Mouse (Mus musculus) frontal cortex, postnatal 25 days (tissue): Measurements from ENCODE around the gene Cdpf1.

Experiments
- DNase-seq, 2 experiments: peaks; one replicate each; pipeline ENCODE4 v3.0.0; 2022; ENCODE audit warnings: low spot score in 2 of 2

Gene Cdpf1

DNA sequence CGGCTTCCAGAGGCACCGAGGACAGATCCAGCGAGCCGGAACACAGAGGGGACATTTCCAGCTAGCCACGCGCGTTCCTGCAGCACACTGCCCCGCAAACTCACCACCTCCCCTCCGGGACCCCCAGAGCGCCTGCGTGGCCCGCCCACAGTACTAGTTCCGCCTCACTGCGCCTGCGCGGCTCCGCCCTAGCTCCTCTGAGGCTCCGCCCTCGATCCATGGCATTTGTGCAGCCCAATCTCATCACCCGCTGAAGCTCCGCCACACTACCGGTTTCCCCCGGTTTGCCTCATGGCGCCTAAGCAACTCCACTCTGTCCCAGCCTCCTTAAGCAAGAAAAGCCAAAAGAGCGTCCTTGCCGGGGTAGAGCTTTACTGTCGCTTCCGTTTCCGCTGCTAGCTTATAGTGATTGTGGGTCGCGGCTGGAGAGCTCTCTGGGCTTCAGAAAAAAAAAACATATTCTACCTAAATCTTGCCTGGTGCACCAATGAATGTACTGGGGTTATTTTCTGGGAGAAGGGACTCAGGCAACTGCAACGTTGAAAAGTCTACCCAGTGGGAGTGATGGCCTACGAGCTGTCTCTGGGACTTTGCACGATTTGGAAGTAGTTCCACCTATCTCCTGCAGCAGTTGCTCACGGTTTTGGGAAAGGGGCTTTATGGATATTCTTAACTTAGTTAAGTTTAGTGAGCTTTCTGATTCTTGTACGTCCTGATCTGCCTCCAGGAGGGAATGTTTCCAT lies at the start of gene Cdpf1:
Gene Cdpf1 (minus strand): TSS at position 163 of the 743 bp plus-strand sequence.
- DNase-seq: peak; percentile 98

DNA sequence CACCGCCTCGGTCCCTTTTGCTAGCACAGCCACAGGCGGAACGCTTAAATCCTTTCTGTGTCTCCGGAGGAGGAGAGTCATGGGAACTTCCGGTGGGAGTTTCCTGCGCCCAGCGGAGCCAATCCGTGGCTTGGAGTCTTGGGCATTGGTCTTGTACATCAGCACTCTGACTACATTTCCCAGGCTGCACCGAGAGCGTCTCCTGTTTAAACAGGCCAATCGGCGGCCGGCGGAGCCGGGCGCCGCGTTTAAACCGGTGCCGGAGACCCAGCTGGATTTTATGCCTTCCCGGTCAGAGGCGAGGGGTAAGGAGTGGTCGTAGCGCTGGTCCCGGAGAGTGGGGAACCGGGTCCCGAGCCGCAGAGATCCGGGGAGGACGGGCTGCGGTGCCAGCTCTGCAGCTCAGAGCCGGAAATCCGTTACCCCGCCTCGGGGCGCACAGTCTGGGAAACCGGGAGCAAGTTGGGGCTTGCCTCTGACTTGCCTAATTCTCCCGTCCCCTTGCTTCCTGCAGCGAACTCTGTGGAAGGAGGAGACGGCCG lies 48.1 kb upstream of the Cdpf1 start, which contains the start of gene Gtse1:
Gene Gtse1 (plus strand): TSS at position 256 of the 542 bp plus-strand sequence.
- DNase-seq: peak; percentile 86 to 90

DNA sequence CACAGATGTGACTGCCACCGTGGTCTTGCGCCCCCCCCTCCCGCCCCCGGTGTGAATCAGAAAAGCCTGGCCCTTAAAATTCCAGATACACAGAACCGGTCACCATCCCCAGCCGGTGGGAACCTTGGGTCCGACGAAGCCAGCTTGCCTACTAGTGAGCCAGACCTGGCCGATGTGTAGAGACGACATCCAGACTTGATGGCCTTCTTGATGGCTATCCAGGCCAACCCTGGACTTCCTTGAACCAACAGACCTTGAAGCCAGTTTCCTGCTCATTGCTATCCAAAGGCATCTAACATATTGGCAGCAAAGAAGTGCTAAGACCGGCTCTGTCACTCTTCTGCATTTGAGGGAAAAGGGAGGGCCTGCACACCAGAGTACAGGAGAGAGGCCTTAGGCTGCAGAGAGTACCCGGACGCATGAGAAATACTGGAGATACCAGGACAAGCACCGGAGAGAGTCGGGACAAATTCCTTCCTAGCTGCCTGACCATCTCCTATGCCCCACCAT lies 47.5 kb upstream of the Cdpf1 start:
- peak in 1 of 2 experiments; percentile 10 for DNase-seq

DNA sequence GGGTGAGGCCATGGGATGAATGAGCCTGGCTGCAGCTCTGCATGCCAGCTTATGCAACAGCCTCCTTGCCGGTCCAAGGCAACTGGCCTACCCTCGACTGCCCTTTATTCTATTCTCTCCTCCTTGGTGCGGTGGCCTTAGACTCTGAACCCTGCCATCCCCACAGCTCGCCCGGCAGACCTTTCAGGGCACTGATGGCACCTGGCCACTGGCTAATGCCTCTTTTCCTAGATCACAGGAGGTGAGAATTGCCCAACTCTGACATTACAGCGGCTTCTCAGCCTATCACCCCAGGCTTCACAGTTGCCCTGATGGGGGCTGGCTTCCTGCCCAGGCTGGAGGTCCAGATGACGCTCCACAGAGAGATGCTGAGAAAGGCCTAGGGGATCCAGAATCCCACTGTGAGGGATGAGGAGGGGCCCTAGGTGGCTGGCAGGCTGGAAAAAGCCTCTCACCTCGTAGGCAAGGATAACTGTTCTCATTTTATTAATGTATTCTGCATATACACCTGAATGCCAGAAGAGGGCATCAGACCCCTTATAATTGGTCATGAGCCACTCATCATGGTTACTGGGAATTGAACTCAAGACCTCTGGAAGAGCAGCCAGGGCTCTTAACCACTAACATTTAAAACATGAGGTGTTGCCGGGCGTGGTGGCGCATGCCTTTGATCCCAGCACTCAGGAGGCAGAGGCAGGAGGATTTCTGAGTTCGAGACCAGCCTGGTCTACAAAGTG lies 40.3 kb upstream of the Cdpf1 start:
- no peak for DNase-seq

DNA sequence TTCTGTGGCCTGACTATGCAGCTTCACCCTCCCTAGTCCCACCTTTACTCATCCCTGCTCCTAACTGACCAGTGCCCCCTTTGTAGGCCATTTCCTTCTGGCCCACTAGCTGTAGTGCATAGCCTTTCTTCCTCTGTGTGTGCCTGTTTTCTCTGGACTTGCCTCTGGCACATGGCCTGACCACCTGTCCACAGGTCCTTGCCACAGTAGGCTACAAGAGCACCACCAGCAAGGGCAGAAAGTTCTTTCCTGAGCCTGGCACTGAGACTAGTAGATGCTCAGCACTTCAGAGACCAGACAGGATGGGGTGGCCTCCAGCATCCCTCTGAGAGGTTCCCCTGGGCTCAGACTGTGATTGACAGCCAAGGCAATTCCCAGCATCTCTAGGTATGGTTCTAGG lies 33.6 kb upstream of the Cdpf1 start:
- DNase-seq: no peak

DNA sequence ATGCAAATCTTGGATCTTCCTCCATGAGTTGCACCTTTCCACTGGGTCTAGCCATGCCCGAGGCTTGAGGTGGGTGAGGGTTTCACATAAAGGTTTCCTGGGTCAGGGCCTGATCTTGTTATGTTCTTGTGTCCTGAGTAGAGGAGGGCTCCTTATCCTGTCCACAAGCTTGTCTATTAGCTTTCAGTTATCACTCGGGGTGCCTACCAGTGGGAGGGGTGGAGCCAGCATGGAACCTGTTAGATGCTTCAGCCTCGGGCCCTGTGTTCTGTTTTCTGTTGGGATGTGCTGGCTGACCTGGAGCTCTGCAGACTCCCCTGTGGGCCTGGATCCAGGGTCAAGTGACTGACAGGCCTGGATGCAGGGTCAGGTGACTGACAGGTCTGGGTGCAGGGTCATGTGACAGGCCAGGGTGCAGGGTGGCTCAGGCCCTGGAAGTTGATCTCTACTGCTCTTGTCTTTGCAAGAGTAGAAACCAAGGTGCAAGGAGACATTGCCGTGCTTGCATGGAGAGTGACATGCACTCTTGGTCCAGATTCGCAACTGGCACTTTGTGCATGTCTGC lies 30.4 kb upstream of the Cdpf1 start:
- DNase-seq: no peak

DNA sequence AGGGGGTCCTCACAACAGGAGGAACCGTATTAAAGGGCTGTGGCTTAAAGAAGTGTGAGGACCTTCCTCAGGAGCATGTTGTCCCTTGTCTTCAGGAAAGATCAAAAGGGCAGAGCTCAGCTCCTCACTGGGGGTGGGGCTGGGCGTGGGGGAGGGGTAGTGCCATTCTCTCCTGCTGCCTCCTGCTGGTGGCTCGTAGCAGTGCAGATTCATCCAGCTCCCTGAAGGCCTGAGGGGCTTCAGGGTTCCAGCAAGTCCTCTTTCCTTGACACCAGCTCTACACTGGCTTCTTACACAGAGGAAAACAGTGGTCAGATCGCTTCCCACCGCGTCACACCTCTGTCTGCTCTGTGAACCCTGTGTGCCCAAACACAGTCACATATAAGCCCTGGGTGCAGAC lies 29.5 kb upstream of the Cdpf1 start:
- no peak for DNase-seq

DNA sequence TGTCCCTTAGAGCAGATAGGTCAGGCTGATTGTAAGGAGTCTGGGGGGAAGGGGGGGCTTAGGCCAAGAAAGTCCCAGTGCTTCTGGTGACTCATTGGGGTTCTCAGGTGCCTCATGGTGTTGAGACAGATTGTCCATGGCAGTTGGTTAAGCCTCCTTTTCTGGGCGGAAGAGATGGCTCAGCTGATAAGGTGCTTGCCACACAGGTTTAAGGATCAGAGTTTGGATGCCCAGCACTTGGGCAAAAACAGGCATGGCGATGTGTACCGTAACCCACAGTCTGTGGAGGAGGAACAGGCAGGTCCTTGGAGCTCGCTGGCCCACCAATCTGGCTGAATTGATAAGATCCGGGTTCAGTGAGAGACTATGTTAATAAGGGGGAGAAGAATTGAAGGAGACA lies 25.4 kb upstream of the Cdpf1 start:
- DNase-seq: no peak

DNA sequence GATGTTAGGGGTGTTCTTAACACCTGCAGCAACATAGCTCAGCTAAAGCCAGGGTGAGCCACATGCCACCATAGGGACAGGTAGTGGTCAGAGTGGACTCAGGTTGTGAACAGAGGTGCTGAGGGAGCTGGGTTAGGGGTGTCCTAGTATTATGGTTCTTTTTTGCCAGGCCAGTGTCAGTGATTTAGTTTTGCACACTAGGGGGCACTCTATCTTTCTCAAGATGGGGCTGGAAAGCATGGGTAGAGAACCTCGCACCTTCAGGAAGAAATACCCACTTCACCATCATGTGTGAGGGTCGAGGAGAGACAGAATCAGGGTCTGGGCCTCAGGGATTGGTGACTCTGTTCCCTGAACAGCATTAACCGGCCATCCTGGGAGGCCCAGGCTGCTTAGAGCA lies 23.8 kb upstream of the Cdpf1 start:
- DNase-seq: no peak

DNA sequence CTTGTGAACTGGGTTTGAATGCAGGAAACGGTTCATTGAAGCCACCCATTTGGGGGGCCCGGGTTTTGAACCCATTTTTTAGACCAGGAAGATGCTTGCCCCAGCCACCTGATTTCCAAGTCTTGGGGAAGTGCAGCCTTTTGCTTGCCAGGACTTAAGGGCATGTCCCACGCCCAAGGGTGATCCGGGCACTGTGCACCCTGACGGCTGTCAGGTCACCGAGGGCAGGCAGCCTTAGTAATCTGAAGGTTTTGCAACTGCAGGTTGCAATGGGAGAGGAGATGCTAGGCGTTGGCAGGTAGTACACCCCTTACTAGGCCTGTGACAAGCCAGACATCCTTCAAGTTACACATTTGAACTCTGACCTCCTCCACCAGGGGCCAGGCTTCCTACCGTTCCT lies 21.1 kb upstream of the Cdpf1 start:
- DNase-seq: no peak

DNA sequence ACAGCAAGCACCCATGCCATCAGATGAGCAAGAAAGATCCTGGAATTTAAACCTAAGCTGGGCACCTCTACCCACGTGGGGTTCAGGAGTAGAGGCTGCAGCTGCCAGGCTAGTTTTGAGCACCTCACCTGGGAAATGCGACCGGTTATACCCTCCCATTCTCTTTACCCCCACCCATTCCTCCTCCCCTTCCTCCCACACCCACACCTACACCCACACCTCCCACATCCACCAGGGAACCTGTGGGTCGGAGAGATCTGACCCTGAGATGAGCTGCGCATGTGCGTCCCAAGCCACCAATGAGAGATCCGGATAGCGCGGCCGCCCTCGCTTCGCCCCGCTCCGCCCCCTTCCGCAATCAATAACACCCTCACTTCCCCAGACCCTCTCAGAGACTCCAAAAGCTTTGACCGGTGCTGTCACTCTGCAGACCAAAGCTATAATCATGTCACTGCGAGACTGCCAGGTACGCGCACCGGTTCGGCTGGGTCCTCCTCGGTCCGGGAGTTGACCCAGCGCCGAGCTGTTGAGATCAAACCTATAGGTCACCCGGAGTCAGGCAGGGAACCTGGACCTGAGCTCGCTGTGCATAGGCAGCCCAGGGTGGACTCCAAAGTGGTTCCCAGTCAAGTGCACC lies 20.6 kb upstream of the Cdpf1 start, which contains the start of gene Ttc38:
Gene Ttc38 (plus strand): TSS at position 353 of the 637 bp plus-strand sequence.
- DNase-seq: peak; percentile 65 to 69

DNA sequence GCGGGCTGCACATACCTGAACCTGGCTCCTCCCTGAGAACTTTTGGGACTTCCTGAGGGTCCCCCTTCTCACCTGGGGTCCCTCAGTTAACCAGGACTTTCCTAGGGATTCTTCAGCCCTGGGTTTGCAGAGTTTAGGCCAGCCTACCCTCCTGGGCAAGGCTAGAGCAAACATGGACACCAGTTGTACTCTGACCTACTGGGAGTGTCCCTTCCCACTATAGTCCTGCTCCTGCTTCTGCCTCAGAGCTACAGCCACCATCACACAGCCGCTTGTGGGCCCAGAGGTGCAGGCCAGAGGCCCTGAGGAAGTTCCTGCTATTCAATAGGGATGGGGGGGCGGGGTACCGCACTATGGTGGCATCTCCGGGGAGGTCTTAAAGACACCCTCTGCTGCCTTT lies 18.0 kb upstream of the Cdpf1 start:
- no peak for DNase-seq

DNA sequence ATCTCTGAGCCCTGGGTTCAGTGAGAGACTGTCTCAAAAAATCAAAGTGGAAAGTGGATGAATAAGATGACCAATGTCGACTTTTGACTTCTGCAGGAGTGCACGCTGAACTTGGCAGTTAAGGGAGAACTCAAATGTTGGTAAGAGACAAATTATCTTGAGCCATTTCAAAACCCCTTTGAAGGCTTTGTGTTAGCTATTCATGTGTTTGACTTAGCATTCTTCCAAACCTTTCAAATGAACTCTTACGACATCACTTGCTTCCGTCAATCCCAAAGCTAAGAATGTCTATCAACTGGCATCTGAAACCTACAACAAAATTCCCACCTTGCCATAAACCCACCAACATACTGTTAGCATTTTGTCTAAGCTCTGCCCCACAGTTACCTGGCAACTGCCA lies 16.6 kb upstream of the Cdpf1 start:
- no peak for DNase-seq

DNA sequence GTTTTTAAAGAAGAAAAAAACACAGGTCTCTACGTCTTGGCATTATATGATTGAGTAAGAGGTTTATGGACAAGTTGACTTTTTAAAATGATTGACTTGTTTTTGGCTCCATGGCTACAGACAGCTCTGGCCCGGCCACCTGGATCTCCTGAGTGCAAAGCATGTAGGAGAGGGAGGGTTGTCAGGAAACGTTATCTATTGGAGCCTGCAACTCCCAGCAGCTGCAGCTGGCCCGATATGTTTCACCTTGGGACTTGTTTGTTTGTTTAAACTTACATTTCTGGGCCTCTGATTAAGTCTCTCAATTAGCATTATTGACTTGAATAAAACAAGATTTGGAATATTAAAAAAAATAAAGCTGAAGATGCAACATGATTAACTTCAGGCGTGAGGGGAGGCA lies 15.2 kb upstream of the Cdpf1 start:
- DNase-seq: no peak

DNA sequence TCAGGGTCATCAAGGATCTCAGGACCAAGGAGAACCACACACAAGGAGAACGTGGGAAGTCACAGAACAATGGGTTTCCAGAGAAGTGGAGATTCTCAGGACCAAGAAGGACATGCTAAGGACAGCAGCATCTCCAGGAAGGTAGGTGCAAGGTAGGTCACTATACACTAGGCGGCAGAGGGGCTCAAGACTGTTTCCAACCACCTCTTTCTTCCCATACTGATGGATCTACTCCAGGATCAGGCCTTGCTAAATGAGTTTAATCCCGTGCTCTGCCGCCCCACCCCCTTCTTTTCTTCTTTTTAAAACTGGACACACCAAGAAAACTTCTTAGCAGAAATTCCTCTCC lies 10.5 kb upstream of the Cdpf1 start:
- DNase-seq: no peak

DNA sequence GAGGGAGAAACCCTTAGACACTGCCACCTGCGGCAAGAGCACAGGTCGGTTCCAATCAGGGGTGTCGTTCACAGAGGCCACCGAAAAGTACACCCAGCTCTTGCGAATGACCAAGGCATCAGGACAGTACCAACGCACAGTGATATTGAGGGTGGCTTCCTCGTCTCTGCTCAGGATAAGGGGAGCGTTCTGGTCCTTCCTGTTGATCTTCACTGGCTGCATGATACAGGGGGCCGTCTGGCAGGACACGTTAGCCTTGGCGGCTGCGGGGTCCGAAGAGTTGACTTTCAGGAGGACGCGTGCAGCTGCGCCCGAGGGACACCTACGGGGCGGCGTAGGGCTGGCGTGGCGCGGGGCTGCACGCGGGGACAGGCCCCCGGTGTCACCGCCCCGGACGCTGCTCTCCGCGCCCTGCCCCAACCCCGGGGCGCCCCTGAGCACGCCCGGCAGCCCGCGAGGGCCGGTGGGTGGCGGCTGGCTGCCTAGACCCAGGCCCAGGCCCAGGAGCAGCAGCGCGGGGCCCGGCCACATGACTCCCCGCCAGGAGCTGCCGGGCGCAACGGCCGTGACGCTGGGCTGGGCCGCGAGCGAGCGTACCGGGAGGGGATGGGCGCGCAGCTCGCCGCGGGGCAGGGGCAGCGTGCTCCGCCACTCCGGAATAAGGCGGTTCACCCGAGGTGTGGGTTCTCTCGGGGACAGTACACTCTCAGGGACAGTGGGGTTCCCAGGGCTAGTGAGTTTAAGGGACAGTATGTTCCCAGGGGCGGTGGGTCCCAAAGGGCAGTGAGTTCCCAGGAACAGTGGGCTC lies 9.9 kb upstream of the Cdpf1 start, which contains the start of gene Pkdrej:
Gene Pkdrej (minus strand): TSS at position 532 of the 808 bp plus-strand sequence.
- DNase-seq: no peak

DNA sequence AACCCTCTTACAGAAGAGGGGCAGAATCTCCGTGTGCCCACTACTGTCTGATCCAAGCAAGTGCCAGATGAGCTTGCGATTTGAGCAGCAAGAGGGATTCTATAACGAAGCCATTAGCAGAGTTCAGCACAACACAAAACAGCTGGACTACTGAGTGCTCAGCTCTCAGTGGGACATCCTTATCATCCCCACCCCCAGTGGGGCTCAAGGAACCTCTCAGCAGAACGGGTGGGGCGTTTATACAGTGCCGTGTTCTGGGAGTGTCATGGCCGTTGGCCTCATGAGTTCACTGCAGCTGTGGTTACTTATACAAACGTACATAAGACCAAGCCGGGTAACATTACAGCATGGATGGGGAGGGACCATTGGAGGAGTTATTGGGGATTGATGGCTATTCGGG lies 1.9 kb upstream of the Cdpf1 start:
- DNase-seq: no peak

DNA sequence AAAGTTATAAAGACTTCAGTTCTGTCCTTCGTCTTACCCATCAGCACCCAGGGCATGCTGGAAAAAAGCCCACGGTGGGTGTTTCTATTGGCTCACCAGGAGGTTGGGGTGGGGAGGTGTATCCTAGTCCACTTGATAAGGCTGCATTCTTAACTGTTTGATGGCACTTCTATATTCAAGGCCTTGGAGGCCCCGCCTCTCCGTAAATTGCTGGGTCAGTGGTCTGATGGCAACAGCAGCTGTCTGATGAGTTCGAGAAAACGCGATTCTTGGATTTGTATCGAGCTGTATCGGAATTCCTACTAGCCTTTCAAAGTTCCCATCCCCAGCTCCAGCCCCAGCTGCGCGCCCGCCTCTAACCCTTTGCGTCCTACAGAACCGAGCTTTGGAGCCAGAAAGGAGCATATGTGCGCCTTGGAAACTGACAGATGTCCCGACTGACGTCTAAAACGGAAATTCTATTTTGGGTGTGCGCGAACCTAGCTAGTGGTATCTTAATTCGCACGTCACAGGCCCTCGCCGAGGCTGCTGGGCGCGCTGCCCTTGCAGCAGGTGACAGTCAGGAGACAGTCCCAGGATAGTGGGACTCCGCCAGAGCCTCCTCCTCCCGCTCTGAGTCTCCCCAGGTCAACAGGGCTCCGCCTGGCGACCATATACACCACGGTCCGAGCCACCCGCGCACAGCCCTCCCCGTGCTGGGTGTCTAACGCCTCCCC lies 533 bp downstream of the Cdpf1 start:
- peak; percentile 53 to 63 for DNase-seq

DNA sequence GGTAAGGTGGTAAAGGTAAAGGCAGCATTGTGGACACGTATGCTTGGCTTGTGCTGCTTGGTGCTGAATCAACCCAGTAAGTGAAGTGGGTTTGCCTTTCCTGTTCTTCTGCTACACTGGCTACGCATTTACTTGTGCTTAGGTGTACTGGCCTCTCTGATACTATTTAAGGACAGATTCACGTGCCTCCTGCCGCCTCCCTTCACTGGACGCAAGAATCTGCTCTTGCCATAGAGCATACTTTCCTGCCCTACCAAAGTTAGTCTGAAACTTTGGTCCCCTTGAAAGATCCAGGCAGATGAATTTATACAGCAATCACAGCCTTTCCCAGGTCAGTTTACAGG lies 1.1 kb downstream of the Cdpf1 start:
- DNase-seq: no peak

DNA sequence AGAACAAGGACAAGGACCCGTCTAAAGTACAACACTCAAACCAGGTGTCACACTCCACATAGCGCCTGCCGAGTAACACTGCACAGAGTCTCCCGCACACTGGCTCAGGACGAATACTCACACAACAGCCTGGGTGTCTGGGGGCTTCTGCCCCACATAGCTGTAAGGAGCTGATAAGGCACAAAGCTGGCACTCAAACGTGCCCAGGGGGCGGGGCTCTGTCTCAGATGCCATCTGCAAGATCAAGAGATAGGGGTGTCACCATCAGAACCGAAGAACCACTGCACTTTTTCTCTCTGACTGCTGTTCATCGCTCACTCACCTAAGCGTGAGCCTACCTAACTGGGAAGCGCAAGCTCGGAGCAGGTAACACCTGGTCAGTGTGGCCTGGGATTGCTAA lies 2.4 kb downstream of the Cdpf1 start:
- DNase-seq: no peak
